Mouse (Mus musculus) liver, postnatal 0 days (tissue): ENCODE measurements at regions not wholly inside any gene's neighbourhood (a gene's known extent, or its start where the extent isn't known, plus 50 kb on each side); places are given as distances from the start of the nearest gene placed in this dataset.

Experiments used
- CTCF ChIP-seq: sonication (generic); IDR thresholded peaks from 2 replicates; pipeline ENCODE4 v1.5.1; 2016; ENCODE audit warnings: antibody characterized with exemption, low read depth
- EP300 ChIP-seq: IDR thresholded peaks from 2 replicates; pipeline ENCODE4 v1.6.1; 2016; ENCODE audit warnings: antibody characterized with exemption, low read depth, mild to moderate bottlenecking

GRCm38 (mm10) chr3:80003300-80004090 is 119.2 kb downstream of the Fam198b start:
- TF ChIP-seq CTCF, result no peak
- no peak for TF ChIP-seq EP300
